Mouse (Mus musculus): ENCODE measurements around the gene Platr17. TPM values are rescaled to one million over a fixed set of nuclear protein-coding genes. Genes with fewer than 3 reads are reported as not detected.
A peak's percentile ranks its signal among the peaks of the same experiment; 100 is the strongest.

Gene Platr17
- total and polyA plus RNA-seq, 2 experiments: 0.18 TPM; not detected in 1

- H3K79me2 ChIP-seq (ENCODE audit: control insufficient read depth, insufficient read depth, low read length): peaks cover 9% of the 10 kb centered on the region; the same call in 1 of the 2 replicates
Measured at GRCm38 (mm10) chr17:33921361-33921760, 16.4 kb downstream of the Platr17 start.

DNA sequence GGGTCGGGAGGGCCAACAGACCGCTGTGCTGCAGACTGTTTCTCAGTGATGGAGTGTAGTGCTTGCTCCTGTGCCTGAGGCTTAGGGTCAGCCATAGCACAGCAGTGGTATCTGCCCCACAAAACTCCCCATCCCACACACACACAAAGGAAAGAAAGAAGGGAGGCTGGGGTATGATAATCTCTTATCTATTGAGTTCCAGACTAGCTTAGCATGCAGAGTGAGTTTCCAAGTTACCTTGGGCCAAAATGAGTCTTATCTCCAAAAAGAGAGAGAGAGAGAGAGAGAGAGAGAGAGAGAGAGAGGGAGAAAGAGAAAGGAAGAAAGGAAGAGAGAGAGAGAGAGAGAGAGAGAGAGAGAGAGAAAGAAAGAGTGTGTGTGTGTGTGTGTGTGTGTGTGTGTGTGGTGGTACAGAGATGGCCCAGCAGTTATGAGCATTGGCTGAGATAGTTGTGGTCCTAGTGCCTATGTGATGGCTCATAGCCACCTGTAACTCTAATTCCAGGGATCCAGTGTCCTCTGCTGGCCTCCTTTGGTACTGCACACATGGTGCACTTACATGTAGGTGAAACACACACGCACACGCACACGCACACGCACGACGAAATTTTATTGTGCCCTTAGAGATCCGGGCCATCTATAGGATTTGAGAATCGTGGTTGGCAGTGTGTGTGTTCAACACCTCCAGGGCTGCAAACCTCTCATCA is 19.8 kb downstream of the Platr17 start:
- WGBS: 93% methylated on average over 10 of the region's 10 CpGs
- no peak for DNase-seq (ENCODE audit: extremely low read depth, low read depth, low spot score)
- H3K27ac ChIP-seq (replicated peaks; ENCODE audit: insufficient read depth, low read depth, low read length): no peak overlapping the region
- no peaks in the 10 kb centered on the region; the same call in none of the 2 replicates for H3K4me1 ChIP-seq (ENCODE audit: control insufficient read depth, insufficient read depth, low read length)
- H3K79me2 ChIP-seq (ENCODE audit: control insufficient read depth, insufficient read depth, low read length): peaks cover 11% of the 10 kb centered on the region; the same call in 1 of the 2 replicates
- 0 out of 2 replicates have a peak, but pooled peaks cover 2% of the 10 kb centered on the region for H3K36me3 ChIP-seq (ENCODE audit: control insufficient read depth, insufficient read depth, low read length)
- TF ChIP-seq CTCF (IDR thresholded peaks at IDR 0.05; ENCODE audit: low read depth, low read length) (peak; percentile 59), POLR2A (IDR thresholded peaks at IDR 0.05; ENCODE audit: extremely low read depth, insufficient read depth, low read length) (no peak)
- no peak overlapping the region for H3K4me3 ChIP-seq (ENCODE audit: insufficient read depth, low read depth, low read length)
- no peaks in the 10 kb centered on the region for H3K27me3 ChIP-seq (ENCODE audit: control insufficient read depth, insufficient read depth, low read length)
- no peak overlapping the region for H3K9ac ChIP-seq (ENCODE audit: low read depth, low read length)

More at GRCm38 (mm10) chr17:33921361-33921760, 16.4 kb downstream of the Platr17 start:
- TF ChIP-seq POLR2A (IDR thresholded peaks at IDR 0.05; ENCODE audit: extremely low read depth, insufficient read depth, low read length): no peak
- TF ChIP-seq CTCF (IDR thresholded peaks at IDR 0.05; ENCODE audit: low read depth, low read length): no peak
- Histone ChIP-seq H3K27me3 (ENCODE audit: control insufficient read depth, insufficient read depth, low read length) (no peaks in the 10 kb centered on the region), H3K4me3 (ENCODE audit: insufficient read depth, low read depth, low read length) (no peak overlapping the region), H3K27ac (replicated peaks; ENCODE audit: insufficient read depth, low read depth, low read length) (no peak overlapping the region), H3K4me1 (ENCODE audit: control insufficient read depth, insufficient read depth, low read length) (peaks cover 11% of the 10 kb centered on the region), H3K36me3 (ENCODE audit: control insufficient read depth, insufficient read depth, low read length) (no peaks in the 10 kb centered on the region), H3K9ac (ENCODE audit: low read depth, low read length) (no peak overlapping the region)
- no peak for DNase-seq (ENCODE audit: extremely low read depth, low read depth, low spot score)
- 86% methylated on average over 7 of the region's 7 CpGs for WGBS

DNA sequence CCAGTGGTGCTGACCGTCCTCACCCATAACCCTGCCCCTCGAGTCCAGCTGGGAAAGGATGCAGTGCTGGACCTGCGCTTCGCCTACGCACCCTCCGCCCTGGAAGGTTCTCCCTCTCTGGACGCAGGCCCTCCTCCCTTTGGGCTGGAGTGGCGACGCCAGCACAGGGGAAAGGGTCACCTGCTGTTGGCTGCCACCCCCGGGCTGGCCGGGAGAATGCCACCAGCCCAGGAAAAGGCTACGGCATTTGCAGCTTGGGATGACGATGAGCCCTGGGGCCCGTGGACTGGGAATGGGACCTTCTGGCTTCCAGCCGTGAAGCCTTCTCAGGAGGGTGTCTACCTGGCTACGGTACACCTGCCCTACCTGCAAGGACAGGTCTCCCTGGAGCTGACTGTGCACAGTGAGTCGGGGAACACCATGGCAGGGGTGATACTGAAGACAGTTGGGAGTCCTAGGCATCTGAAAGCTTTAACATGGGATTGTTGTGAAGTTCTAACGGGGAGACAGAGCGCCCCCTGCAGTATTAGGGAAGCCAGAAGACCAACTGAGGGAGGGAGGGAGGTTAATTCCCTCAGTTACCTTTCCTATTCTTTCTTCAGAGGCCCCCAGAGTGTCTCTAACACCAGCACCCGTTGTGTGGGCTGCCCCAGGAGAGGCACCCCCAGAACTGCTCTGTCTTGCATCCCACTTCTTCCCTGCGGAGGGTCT is 20.6 kb downstream of the Platr17 start:
- Histone ChIP-seq H3K9ac (ENCODE audit: low read depth, low read length) (no peak overlapping the region), H3K27me3 (ENCODE audit: control insufficient read depth, insufficient read depth, low read length) (no peaks in the 10 kb centered on the region), H3K4me3 (ENCODE audit: insufficient read depth, low read depth, low read length) (no peak overlapping the region), H3K36me3 (ENCODE audit: control insufficient read depth, insufficient read depth, low read length) (0 out of 2 replicates have a peak, but pooled peaks cover 2% of the 10 kb centered on the region), H3K27ac (replicated peaks; ENCODE audit: insufficient read depth, low read depth, low read length) (no peak overlapping the region), H3K79me2 (ENCODE audit: control insufficient read depth, insufficient read depth, low read length) (peaks cover 11% of the 10 kb centered on the region; the same call in 1 of the 2 replicates), H3K4me1 (ENCODE audit: control insufficient read depth, insufficient read depth, low read length) (no peaks in the 10 kb centered on the region; the same call in none of the 2 replicates)
- 0 out of 2 replicates have a peak, but pooled peaks have one; percentile 8 for TF ChIP-seq CTCF (IDR thresholded peaks at IDR 0.05; ENCODE audit: low read depth, low read length)
- TF ChIP-seq POLR2A (IDR thresholded peaks at IDR 0.05; ENCODE audit: extremely low read depth, insufficient read depth, low read length): no peak
- WGBS: 93% methylated on average over 21 of the region's 21 CpGs
- no peak for DNase-seq (ENCODE audit: extremely low read depth, low read depth, low spot score)

DNA sequence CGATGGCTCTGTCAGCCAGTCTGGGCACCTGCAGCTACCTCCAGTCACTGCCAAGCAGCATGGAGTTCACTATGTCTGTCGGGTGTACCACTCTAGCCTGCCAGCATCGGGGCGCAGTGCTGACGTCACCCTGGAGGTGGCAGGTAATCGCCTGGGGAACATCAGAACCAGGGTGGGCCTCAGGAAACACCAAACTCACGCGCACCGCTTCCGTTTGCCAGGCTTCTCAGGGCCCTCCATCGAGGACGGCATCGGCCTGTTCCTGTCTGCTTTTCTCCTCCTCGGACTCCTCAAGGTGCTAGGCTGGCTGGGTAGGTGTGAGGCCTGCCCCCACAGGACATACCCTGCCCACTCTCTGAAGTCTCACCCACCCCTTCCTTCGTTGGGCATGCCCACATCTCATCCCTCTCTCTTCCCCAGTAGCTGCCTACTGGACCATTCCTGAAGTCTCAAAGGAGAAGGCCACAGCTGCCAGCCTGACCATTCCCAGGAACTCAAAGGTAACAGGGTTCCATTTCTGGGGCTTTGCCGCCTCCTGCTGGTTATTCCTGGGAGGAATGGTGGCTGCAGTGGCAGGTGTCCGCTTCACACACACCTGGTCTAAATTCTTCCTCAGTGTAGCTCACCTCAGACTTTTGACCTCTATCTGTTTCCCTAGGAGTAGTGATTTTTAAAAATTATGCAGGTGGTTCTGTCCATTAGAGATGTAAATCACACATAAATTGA is 21.4 kb downstream of the Platr17 start:
- H3K36me3 ChIP-seq (ENCODE audit: control insufficient read depth, insufficient read depth, low read length): 0 out of 2 replicates have a peak, but pooled peaks cover 2% of the 10 kb centered on the region
- no peak overlapping the region for H3K27ac ChIP-seq (replicated peaks; ENCODE audit: insufficient read depth, low read depth, low read length)
- TF ChIP-seq POLR2A (IDR thresholded peaks at IDR 0.05; ENCODE audit: extremely low read depth, insufficient read depth, low read length) (no peak), CTCF (IDR thresholded peaks at IDR 0.05; ENCODE audit: low read depth, low read length) (peak; percentile 48)
- H3K4me3 ChIP-seq (ENCODE audit: insufficient read depth, low read depth, low read length): no peak overlapping the region
- no peak overlapping the region for H3K9ac ChIP-seq (ENCODE audit: low read depth, low read length)
- no peak for DNase-seq (ENCODE audit: extremely low read depth, low read depth, low spot score)
- H3K27me3 ChIP-seq (ENCODE audit: control insufficient read depth, insufficient read depth, low read length): no peaks in the 10 kb centered on the region
- H3K4me1 ChIP-seq (ENCODE audit: control insufficient read depth, insufficient read depth, low read length): no peaks in the 10 kb centered on the region; the same call in 1 of the 2 replicates
- H3K79me2 ChIP-seq (ENCODE audit: control insufficient read depth, insufficient read depth, low read length): peaks cover 11% of the 10 kb centered on the region; the same call in 1 of the 2 replicates
- WGBS: 88% methylated on average over 17 of the region's 17 CpGs

GRCm38 (mm10) chr17:33928251-33928947 is 23.5 kb downstream of the Platr17 start:
- TF ChIP-seq CTCF (IDR thresholded peaks at IDR 0.05; ENCODE audit: low read depth, low read length) (no peak), POLR2A (IDR thresholded peaks at IDR 0.05; ENCODE audit: extremely low read depth, insufficient read depth, low read length) (no peak)
- Histone ChIP-seq H3K27me3 (ENCODE audit: control insufficient read depth, insufficient read depth, low read length) (no peaks in the 10 kb centered on the region), H3K4me1 (ENCODE audit: control insufficient read depth, insufficient read depth, low read length) (peaks cover 3% of the 10 kb centered on the region), H3K79me2 (ENCODE audit: control insufficient read depth, insufficient read depth, low read length) (peaks cover 11% of the 10 kb centered on the region; the same call in 1 of the 2 replicates), H3K4me3 (ENCODE audit: insufficient read depth, low read depth, low read length) (peak overlapping the region; percentile 68), H3K9ac (ENCODE audit: low read depth, low read length) (no peak overlapping the region), H3K36me3 (ENCODE audit: control insufficient read depth, insufficient read depth, low read length) (0 out of 2 replicates have a peak, but pooled peaks cover 2% of the 10 kb centered on the region), H3K27ac (replicated peaks; ENCODE audit: insufficient read depth, low read depth, low read length) (no peak overlapping the region)
- no peak for DNase-seq (ENCODE audit: extremely low read depth, low read depth, low spot score)
- WGBS: 55% methylated on average over 21 of the region's 21 CpGs
